Mouse (Mus musculus) limb, embryonic 12.5 days (tissue): ENCODE results near the gene 4930544G11Rik. TPM values are rescaled to one million over a fixed set of nuclear protein-coding genes. Genes with fewer than 3 reads are reported as not detected.

Experiments used
- ATAC-seq: fragments of 200-750 bp; cut with Nextera tagmentation; 2 replicates; pipeline ENCODE4 v1.8.0; 2017; ENCODE audit warnings: low read depth, moderate TSS enrichment; ENCODE audit not compliant: insufficient number of reproducible peaks, insufficient read depth, low FRiP score, low TSS enrichment
- H3K27ac ChIP-seq: fragments of 300-500 bp; sonication (generic); 2 replicates; pipeline ENCODE4 v1.5.1; 2016; ENCODE audit warnings: mild to moderate bottlenecking, moderate library complexity
- H3K27me3 ChIP-seq: fragments of 300-500 bp; sonication (generic); 2 replicates; pipeline ENCODE4 v1.6.1; 2016; ENCODE audit warnings: mild to moderate bottlenecking, moderate library complexity
- H3K36me3 ChIP-seq: fragments of 300-500 bp; sonication (generic); 2 replicates; pipeline ENCODE4 v1.6.1; 2016; ENCODE audit warnings: mild to moderate bottlenecking, moderate library complexity
- H3K4me1 ChIP-seq: fragments of 300-500 bp; sonication (generic); replicated peaks from 2 replicates; pipeline ENCODE4 v1.6.1; 2016
- H3K4me2 ChIP-seq: fragments of 300-500 bp; sonication (generic); 2 replicates; pipeline ENCODE4 v1.6.1; 2016; ENCODE audit warnings: mild to moderate bottlenecking, moderate library complexity
- H3K4me3 ChIP-seq: fragments of 300-500 bp; sonication (generic); replicated peaks from 2 replicates; pipeline ENCODE4 v1.5.1; 2016; ENCODE audit warnings: mild to moderate bottlenecking
- H3K9ac ChIP-seq: fragments of 300-500 bp; sonication (generic); replicated peaks from 2 replicates; pipeline ENCODE4 v1.6.1; 2016; ENCODE audit warnings: mild to moderate bottlenecking, moderate library complexity
- H3K9me3 ChIP-seq: fragments of 300-500 bp; sonication (generic); 2 replicates; pipeline ENCODE4 v1.6.1; 2016; ENCODE audit warnings: mild to moderate bottlenecking, moderate library complexity
- WGBS: fragments of 180-500 bp; shearing (Covaris S2); methylation state at CpG from one replicate; pipeline ENCODE4 v1.1.7; 2016; 5-methylcytosine and 5-hydroxymethylcytosine counted together
- polyA plus RNA-seq: library from polyadenylated mRNA; unstranded; fragments of >200 nt; fragmentation: Nextera tagmentation; extraction: Ambion mirVana; gene quantifications from 2 replicates; pipeline ENCODE4 v1.2.1, GENCODE M21; 2016

4930544G11Rik gene
- polyA plus RNA-seq, 1 experiment from 2014 or later = not detected

DNA sequence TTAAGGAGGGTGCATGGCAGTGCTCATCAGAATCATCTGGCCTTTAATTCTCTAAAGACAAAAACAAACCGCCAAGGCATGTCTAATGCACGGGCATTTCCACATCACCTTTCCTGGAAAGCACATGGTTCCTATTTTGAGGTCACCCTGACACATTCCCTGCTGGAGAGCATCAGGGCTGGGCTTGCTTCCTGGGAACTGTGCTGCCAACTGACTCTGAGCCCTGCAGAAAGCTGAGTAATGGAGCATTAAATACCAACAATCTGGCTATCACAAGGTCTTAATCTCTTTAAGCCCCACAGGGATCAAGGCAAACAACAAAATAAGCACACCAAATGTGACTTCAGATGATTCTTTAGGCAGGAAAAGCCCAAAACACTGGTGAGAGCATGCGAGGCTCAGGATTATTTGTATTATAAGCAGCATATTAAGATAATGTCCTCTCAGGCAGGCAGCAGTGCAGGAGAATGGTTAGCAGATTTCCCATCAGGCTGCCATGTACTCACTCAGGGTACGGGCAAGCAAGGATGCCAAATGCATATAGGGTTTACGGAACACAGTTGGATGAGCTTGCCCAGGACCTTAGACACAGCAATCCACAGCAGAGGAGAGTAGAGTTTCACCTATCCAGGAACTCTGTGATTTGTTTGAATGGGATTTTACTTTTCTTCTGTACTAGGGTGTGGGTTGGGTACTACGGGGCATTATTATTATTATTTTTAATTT, 17.1 kb downstream of the 4930544G11Rik start:
- 51% methylated on average over 6 of the region's 6 CpGs for WGBS
- no peak overlapping the region for H3K27ac ChIP-seq
- H3K9me3 ChIP-seq = no peaks in the 10 kb centered on the region
- H3K9ac ChIP-seq = no peak overlapping the region
- no peak overlapping the region for H3K4me2 ChIP-seq
- H3K27me3 ChIP-seq = no peaks in the 10 kb centered on the region
- no peak for ATAC-seq
- H3K36me3 ChIP-seq = no peaks in the 10 kb centered on the region
- no peak overlapping the region for H3K4me3 ChIP-seq
- peaks cover 9% of the 10 kb centered on the region; the same call in 1 of the 2 replicates for H3K4me1 ChIP-seq

DNA sequence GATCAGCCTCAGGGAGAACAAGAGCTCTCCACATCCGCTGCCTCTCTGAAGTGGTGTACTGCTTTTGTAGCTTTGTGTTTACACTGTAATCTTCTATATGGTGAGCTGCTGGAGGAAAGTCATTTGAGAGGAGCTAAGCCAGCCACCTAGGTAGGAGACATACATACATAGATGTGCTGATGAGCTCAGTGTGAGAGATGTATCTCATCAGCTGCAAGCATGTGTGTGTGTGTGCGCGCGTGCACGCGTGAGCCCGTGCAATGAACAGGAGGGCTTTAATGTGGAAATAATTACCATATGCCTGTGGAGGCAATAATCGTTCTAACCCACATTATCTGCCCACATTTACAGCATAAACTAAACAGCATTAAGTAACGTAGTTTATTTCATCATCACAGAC, 18.0 kb downstream of the 4930544G11Rik start:
- no peak overlapping the region for H3K4me2 ChIP-seq
- H3K4me1 ChIP-seq = peaks cover 9% of the 10 kb centered on the region; the same call in 1 of the 2 replicates
- H3K36me3 ChIP-seq = no peaks in the 10 kb centered on the region
- no peak overlapping the region for H3K27ac ChIP-seq
- ATAC-seq = no peak
- no peak overlapping the region for H3K4me3 ChIP-seq
- WGBS = 77% methylated on average over 9 of the region's 9 CpGs
- H3K9ac ChIP-seq = no peak overlapping the region
- no peaks in the 10 kb centered on the region for H3K27me3 ChIP-seq
- H3K9me3 ChIP-seq = no peaks in the 10 kb centered on the region

- Histone ChIP-seq H3K4me1 (peaks cover 3% of the 10 kb centered on the region; the same call in 1 of the 2 replicates), H3K27me3 (no peaks in the 10 kb centered on the region), H3K4me3 (no peak overlapping the region), H3K27ac (no peak overlapping the region), H3K9ac (no peak overlapping the region), H3K4me2 (no peak overlapping the region), H3K36me3 (no peaks in the 10 kb centered on the region), H3K9me3 (peaks cover 7% of the 10 kb centered on the region; the same call in 1 of the 2 replicates)
- ATAC-seq = no peak
- 20% methylated on average over 3 of the region's 3 CpGs for WGBS
Measured at GRCm38 (mm10) chr6:65992081-65992480, 39.7 kb downstream of the 4930544G11Rik start.

GRCm38 (mm10) chr6:65998343-65998742, 45.9 kb downstream of the 4930544G11Rik start:
- ATAC-seq = no peak
- no peak overlapping the region for H3K4me3 ChIP-seq

More at GRCm38 (mm10) chr6:65998343-65998742, 45.9 kb downstream of the 4930544G11Rik start:
- no peak overlapping the region for H3K9ac ChIP-seq
- no peaks in the 10 kb centered on the region for H3K4me1 ChIP-seq
- no peaks in the 10 kb centered on the region for H3K27me3 ChIP-seq
- no peak overlapping the region for H3K27ac ChIP-seq
- peaks cover 13% of the 10 kb centered on the region; the same call in 1 of the 2 replicates for H3K9me3 ChIP-seq
- no peak overlapping the region for H3K4me2 ChIP-seq
- no peaks in the 10 kb centered on the region for H3K36me3 ChIP-seq

Other genes starting within 250 kb of the 4930544G11Rik start
- gene Prdm5, start 173.6 kb upstream of the 4930544G11Rik start, polyA plus RNA-seq = 26.4 and 28.4 TPM in 2 replicates